Mouse (Mus musculus) neutrophil, adult 5-6 weeks (primary cell): ENCODE data around the gene Myh9. TPM values are rescaled to one million over a fixed set of nuclear protein-coding genes. Genes with fewer than 3 reads are reported as not detected.
A peak's percentile ranks its signal among the peaks of the same experiment; 100 is the strongest.
"Not testable (repeated sequence)": the region's sequence is repeated elsewhere in the genome, so short reads cannot be mapped to it uniquely, and the experiment has no call there.

ENCODE experiments used
- ATAC-seq: fragments of 151-379, 151-347 bp; 2 replicates; pipeline ENCODE4 v1.8.0; 2017; ENCODE audit warnings: mild to moderate bottlenecking, moderate TSS enrichment; ENCODE audit not compliant: insufficient number of reproducible peaks, poor library complexity, low FRiP score, severe bottlenecking; ENCODE audit errors: extremely low read depth
- total RNA-seq: library from RNA; stranded (forward); fragments of 200-1000 nt; gene quantifications from 2 replicates; pipeline ENCODE4 v1.2.3, GENCODE M21; 2017

The Myh9 gene
- total RNA-seq, 1 experiment from 2014 or later, result 1,152 TPM

- ATAC-seq, result peak; percentile 46; the same call in 1 of the 2 replicates
Observed at GRCm38 (mm10) chr15:77750461-77750860, 91.5 kb downstream of the Myh9 start.

- no peak for ATAC-seq
Observed at GRCm38 (mm10) chr15:77749717-77750116, 92.3 kb downstream of the Myh9 start.

GRCm38 (mm10) chr15:77748414-77748813, 93.6 kb downstream of the Myh9 start:
- ATAC-seq, result no peak

GRCm38 (mm10) chr15:77746326-77746725, 95.6 kb downstream of the Myh9 start:
- ATAC-seq, result no peak

GRCm38 (mm10) chr15:77745081-77745480, 96.9 kb downstream of the Myh9 start:
- no peak for ATAC-seq

- ATAC-seq, result no peak
Observed at GRCm38 (mm10) chr15:77744632-77745031, 97.3 kb downstream of the Myh9 start.

- not testable (repeated sequence) for ATAC-seq
Observed at GRCm38 (mm10) chr15:77741556-77741955, 100.4 kb downstream of the Myh9 start.

GRCm38 (mm10) chr15:77740511-77741297, 101.3 kb downstream of the Myh9 start:
- no peak for ATAC-seq

GRCm38 (mm10) chr15:77733903-77734302, 108.1 kb downstream of the Myh9 start:
- ATAC-seq, result not testable (repeated sequence)

GRCm38 (mm10) chr15:77733380-77733779, 108.6 kb downstream of the Myh9 start:
- peak; percentile 64; the same call in 1 of the 2 replicates for ATAC-seq

GRCm38 (mm10) chr15:77732851-77733250, 109.1 kb downstream of the Myh9 start:
- not testable (repeated sequence) for ATAC-seq

GRCm38 (mm10) chr15:77731605-77732004, 110.4 kb downstream of the Myh9 start:
- no peak for ATAC-seq

- ATAC-seq, result not testable (repeated sequence)
Observed at GRCm38 (mm10) chr15:77728739-77729138, 113.2 kb downstream of the Myh9 start, which contains the start of gene Apol9b. TSS of gene Apol9b (plus strand) at chr15:77729039.

- not testable (repeated sequence) for ATAC-seq
Observed at GRCm38 (mm10) chr15:77727745-77728144, 114.2 kb downstream of the Myh9 start.

GRCm38 (mm10) chr15:77727139-77727538, 114.8 kb downstream of the Myh9 start:
- ATAC-seq, result peak; percentile 51; the same call in 1 of the 2 replicates

GRCm38 (mm10) chr15:77725393-77726020, 116.5 kb downstream of the Myh9 start:
- not testable (repeated sequence) for ATAC-seq

GRCm38 (mm10) chr15:77724208-77724911, 117.6 kb downstream of the Myh9 start:
- ATAC-seq, result not testable (repeated sequence)

GRCm38 (mm10) chr15:77721509-77721908, 120.5 kb downstream of the Myh9 start:
- ATAC-seq, result not testable (repeated sequence)

- ATAC-seq, result not testable (repeated sequence)
Observed at GRCm38 (mm10) chr15:77718240-77718639, 123.7 kb downstream of the Myh9 start.
